Mouse (Mus musculus) heart, postnatal 25 days (tissue): ENCODE results near the gene Foxi3. TPM values are rescaled to one million over a fixed set of nuclear protein-coding genes. Genes with fewer than 3 reads are reported as not detected.

Experiments
- DNase-seq: peaks from one replicate; pipeline ENCODE4 v3.0.0; 2022; ENCODE audit warnings: low spot score
- intact Hi-C: fragments of 180-260 bp; cut with DNase I; formaldehyde crosslinking; loops from one replicate; pipeline ENCODE4 v1.15.1; 2025
- total RNA-seq, 2 experiments: library from RNA; stranded (reverse); gene quantifications; 2 replicates each; pipeline ENCODE4 v1.2.3; 2021

Gene Foxi3
- not detected for total RNA-seq

DNA sequence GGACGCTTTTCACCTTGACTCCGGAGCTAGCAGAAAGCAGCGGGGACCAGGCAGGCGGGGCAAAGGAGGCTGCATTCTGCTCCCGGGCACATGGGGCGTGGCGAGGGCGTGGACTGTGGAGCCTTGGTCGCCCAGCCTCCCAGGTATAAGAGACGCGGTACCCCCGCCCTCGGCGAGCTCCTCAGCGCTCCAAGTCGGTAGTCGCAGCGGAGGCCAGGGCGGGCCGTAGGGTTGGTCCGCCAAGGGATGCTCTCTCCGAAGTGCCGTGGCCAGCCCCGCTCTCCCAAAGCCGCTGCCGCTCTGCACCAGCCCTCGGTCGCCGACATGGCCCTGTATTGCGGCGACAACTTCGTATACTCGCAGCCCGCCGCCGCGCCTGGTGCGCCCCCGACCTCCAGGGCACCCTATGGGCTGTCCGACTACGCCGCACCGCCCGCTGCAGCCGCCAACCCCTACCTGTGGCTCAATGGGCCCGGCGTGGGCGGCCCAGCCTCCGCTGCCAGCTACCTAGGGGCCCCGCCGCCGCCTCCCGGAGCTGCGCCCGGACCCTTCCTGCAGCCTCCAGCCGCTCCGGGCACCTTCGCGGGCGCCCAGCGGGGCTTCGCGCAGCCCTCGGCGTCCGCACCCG lies at the start of gene Foxi3:
Foxi3 (plus strand) TSS at position 247 of the 628 bp plus-strand sequence.
- intact Hi-C loops = no loop called here
- no peak for DNase-seq

- DNase-seq = no peak
- intact Hi-C loops = no loop called here
Measured at GRCm38 (mm10) chr6:70909572-70909971, 46.8 kb upstream of the Foxi3 start.

DNA sequence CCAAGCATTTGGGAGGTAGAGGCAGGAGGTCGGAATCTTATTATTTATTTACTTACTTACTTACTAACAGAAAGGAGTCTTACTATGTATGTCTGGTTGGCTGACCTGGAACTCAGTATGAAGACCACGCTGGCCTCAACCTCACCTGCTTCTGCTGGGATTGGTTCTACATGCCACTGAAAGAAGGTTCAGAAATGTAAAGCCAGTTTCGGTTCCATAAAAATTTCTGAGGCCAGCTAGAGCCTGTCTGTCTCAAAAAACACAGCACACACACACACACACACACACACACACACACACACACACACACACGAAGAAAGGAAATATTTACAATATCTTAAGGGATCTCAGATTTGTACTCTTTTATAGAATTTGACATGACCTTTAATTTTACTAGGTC lies 46.0 kb upstream of the Foxi3 start:
- intact Hi-C loops = no loop called here
- DNase-seq = no peak

DNA sequence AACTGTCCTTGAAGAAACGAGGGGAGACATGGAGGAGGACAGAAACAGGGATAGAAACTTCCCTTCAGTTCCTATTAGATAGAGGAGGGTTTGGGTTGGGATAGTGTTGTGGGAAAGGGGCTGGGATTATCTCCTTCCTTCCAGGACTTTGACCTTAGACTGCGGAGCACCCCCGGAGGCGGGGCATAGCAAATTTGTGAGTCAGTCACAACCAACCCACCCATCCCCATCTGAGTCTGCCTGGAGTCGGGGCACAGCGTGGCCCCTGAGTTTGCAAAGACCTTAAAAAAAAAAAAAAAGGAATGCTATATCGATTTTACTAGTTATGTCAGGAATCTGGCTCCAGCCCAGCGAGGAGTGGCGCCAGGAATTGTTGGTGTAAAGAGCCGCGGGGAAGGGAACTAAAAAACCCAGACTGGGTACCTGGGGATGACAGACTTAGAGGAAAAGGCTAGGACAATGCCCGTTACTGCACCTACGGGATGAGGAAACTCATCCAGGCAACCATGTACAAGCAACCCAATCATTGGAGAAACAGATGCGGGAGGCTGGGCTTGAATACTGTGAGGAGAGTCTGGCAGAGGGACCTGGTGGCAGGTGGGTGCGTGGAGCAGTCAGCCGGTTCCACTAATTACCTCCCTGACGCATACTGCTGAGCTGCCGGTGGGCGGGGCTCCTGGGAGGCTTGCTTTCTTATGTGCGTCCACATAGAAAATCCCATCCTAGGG lies 44.5 kb upstream of the Foxi3 start:
- intact Hi-C loops = no loop called here
- no peak for DNase-seq

GRCm38 (mm10) chr6:70912396-70912765 lies 44.0 kb upstream of the Foxi3 start:
- intact Hi-C loops = no loop called here
- no peak for DNase-seq

DNA sequence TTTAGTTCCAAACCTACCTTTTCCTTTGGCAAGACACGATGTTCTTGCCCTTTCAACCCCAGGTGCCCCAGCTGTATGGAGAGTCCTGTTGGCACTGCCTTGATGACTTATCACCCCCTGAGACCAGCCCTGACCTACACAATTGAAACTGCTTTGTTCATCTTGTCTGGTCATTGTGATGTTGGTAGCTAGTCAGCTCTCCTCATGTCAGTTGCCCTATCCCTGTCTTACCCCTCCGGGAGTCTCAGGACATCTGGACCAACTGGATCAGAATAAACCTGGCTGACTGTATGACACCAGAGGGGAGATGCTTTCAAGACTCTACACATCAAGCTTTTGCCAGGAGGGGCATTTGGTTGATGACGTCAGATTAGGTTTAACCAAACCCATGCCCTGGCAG lies 37.5 kb upstream of the Foxi3 start, which contains the start of gene Tex37:
Tex37 (minus strand) TSS at position 101 of the 400 bp plus-strand sequence.
- DNase-seq = no peak
- intact Hi-C loops = no loop called here

GRCm38 (mm10) chr6:70921274-70922074 lies 34.9 kb upstream of the Foxi3 start:
- intact Hi-C loops = no loop called here

GRCm38 (mm10) chr6:70931801-70932200 lies 24.5 kb upstream of the Foxi3 start:
- intact Hi-C loops = no loop called here
- DNase-seq = no peak

More at GRCm38 (mm10) chr6:70921274-70922074, 34.9 kb upstream of the Foxi3 start:
- no peak for DNase-seq

GRCm38 (mm10) chr6:70953274-70953673 lies 3.1 kb upstream of the Foxi3 start:
- intact Hi-C loops = no loop called here
- no peak for DNase-seq

DNA sequence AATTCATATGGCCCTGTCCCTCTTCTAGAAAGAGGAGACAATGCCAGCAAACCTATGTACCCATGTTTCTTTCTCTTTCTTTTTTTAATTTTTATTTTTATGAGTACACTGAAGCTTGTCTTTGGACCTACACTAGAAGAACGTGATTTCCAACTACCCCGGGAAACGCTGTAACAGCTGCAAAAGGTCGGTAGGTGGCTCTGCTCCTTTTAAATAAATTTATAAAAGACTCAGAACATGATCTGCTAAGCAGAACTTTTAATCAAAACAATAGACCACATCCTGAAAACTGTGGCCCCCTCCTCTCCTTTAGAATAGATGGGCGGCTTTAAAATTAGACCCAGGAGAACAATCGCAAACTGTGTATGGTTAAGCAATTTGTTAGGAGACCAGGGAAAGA lies 2.3 kb upstream of the Foxi3 start:
- intact Hi-C loops = loop anchor here (2.0 kb wide), 1 partner anchor 171 kb away; no protein-coding TSS in a partner anchor
- DNase-seq = no peak

GRCm38 (mm10) chr6:70955291-70955800 lies 985 bp upstream of the Foxi3 start:
- no peak for DNase-seq
- intact Hi-C loops = loop anchor here (2.0 kb wide), 1 partner anchor 169 kb away; no protein-coding TSS in a partner anchor

DNA sequence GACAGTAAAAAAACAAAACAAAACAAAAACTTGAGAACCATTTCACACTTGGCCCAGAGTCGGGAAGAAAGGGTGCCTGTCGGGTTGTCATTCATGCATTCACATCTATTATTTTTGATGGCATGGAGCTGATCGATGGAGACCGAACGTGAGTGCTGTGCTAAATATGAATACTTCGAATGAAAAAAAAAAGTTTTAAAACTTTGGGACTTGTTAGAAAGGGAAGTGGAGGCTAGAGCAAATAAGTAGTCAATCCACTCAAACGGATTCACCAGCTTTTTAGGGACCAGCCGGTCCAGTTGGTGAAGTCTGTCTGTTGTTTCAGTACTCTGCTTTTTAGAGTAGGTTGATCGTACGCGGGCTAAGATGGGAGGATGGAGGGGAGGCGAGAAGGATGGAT lies 490 bp upstream of the Foxi3 start:
- intact Hi-C loops = loop anchor here (2.0 kb wide), 1 partner anchor 169 kb away; no protein-coding TSS in a partner anchor
- no peak for DNase-seq

GRCm38 (mm10) chr6:70956936-70957335 lies 605 bp downstream of the Foxi3 start:
- intact Hi-C loops = no loop called here
- DNase-seq = no peak

DNA sequence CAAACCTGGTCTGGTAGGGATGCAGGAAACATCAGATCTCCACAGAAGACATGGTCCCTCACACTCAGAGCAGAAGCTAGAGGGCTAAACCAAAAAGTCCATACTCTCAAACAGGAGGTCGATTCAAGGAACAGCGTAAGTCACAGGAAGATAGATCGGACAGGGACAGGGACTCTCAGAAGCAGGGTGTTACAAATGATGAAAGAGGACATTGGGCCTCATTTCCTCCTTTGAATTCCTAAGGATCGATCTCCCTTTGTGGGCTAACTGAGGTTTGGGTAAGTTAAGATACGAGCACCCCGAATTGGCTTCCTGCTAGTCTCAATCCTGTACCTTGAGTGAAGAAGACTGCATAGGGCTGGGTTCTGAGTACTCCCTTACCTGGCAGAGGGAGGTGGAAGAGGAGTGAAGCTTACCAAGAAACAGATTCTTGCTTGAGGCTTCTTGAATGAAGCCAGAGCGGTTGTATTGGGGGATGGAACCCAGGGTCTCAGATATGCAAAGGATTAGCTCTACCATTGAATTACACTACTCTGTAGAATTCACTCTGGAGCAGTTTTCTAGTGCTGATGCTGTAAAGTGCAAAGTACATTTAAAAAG lies 1.1 kb downstream of the Foxi3 start:
- no peak for DNase-seq
- intact Hi-C loops = no loop called here

- DNase-seq = no peak
- intact Hi-C loops = no loop called here
Measured at GRCm38 (mm10) chr6:70964116-70964830, 7.9 kb downstream of the Foxi3 start.

GRCm38 (mm10) chr6:70965694-70966093 lies 9.4 kb downstream of the Foxi3 start:
- DNase-seq = no peak
- intact Hi-C loops = no loop called here

DNA sequence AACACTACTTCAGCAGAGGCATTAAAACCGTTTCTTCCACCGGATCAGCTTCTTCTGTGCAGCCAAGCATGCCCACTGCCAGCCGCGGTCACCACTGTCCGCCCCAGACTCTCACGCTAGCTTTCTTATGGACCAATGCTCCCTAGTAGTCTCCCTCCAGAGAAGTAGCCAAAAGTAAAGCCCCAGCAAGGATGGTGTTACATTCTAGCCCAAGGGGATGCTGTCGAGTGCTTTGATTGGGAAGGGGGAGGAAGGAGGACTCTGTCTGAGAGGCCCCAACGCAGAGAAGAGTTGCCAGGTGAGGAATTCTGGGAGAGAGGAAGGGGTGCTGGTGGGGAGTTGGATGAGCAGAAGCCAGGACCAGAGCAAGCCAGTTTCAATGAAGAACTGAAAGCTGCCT lies 11.1 kb downstream of the Foxi3 start:
- no peak for DNase-seq
- intact Hi-C loops = no loop called here

- no peak for DNase-seq
- intact Hi-C loops = no loop called here
Measured at GRCm38 (mm10) chr6:70968291-70968690, 12.0 kb downstream of the Foxi3 start.

GRCm38 (mm10) chr6:70973066-70973465 lies 16.7 kb downstream of the Foxi3 start:
- no peak for DNase-seq
- intact Hi-C loops = no loop called here
